Mouse (Mus musculus) hindbrain, embryonic 14.5 days (tissue): Measurements from ENCODE around the gene Rasgef1b. TPM values are rescaled to one million over a fixed set of nuclear protein-coding genes. Genes with fewer than 3 reads are reported as not detected.
A peak's percentile ranks its signal among the peaks of the same experiment; 100 is the strongest.

ENCODE experiments used
- ATAC-seq: fragments of 200-750 bp; cut with Nextera tagmentation; 2 replicates; pipeline ENCODE4 v1.8.0; 2017; ENCODE audit warnings: moderate number of reproducible peaks, mild to moderate bottlenecking, moderate TSS enrichment, moderate library complexity; ENCODE audit not compliant: low FRiP score
- DNase-seq: peaks from one replicate; pipeline ENCODE4 v3.0.0-alpha.2; 2015; ENCODE audit warnings: low spot score
- H3K27ac ChIP-seq: fragments of 300-500 bp; sonication (generic); 2 replicates; pipeline ENCODE4 v1.5.1; 2014; ENCODE audit warnings: mild to moderate bottlenecking, moderate library complexity
- H3K27me3 ChIP-seq: fragments of 300-500 bp; sonication (generic); 2 replicates; pipeline ENCODE4 v1.6.1; 2014; ENCODE audit warnings: mild to moderate bottlenecking, low read length, mixed read lengths; ENCODE audit not compliant: control insufficient read depth, insufficient read depth
- H3K36me3 ChIP-seq: fragments of 300-500 bp; sonication (generic); replicated peaks from 2 replicates; pipeline ENCODE4 v1.6.1; 2014; ENCODE audit not compliant: control insufficient read depth, insufficient read depth
- H3K4me1 ChIP-seq: fragments of 300-500 bp; sonication (generic); replicated peaks from 2 replicates; pipeline ENCODE4 v1.6.1; 2014; ENCODE audit warnings: antibody characterized with exemption, low read length, mixed read lengths; ENCODE audit not compliant: control insufficient read depth, insufficient read depth
- H3K4me2 ChIP-seq: fragments of 300-500 bp; sonication (generic); replicated peaks from 2 replicates; pipeline ENCODE4 v1.6.1; 2014; ENCODE audit warnings: mild to moderate bottlenecking, moderate library complexity
- H3K4me3 ChIP-seq: fragments of 300-500 bp; sonication (generic); replicated peaks from 2 replicates; pipeline ENCODE4 v1.5.1; 2014; ENCODE audit warnings: mild to moderate bottlenecking, low read length
- H3K9ac ChIP-seq: fragments of 300-500 bp; sonication (generic); 2 replicates; pipeline ENCODE4 v1.6.1; 2014
- H3K9me3 ChIP-seq: fragments of 300-500 bp; sonication (generic); 2 replicates; pipeline ENCODE4 v1.6.1; 2016; ENCODE audit warnings: low read length; ENCODE audit not compliant: control insufficient read depth
- WGBS: fragments of 180-500 bp; shearing (Covaris S2); extraction: QIAGEN DNeasy Blood & Tissue Kit; methylation state at CpG from one replicate; pipeline ENCODE4 v1.1.7; 2014; 5-methylcytosine and 5-hydroxymethylcytosine counted together
- polyA plus RNA-seq: library from polyadenylated mRNA; unstranded; fragments of >200 nt; fragmentation: Nextera tagmentation; extraction: Ambion mirVana; gene quantifications from 2 replicates; pipeline ENCODE4 v1.2.1, GENCODE M21; 2014

The Rasgef1b gene
- polyA plus RNA-seq, 1 experiment from 2014 or later, result 51.5 TPM

GRCm38 (mm10) chr5:99599376-99599775 lies 129.5 kb downstream of the Rasgef1b start:
- Histone ChIP-seq H3K4me2 (no peak overlapping the region), H3K36me3 (no peaks in the 10 kb centered on the region), H3K27ac (peak overlapping the region; percentile 3; the same call in 1 of the 2 replicates), H3K9ac (no peak overlapping the region), H3K27me3 (no peaks in the 10 kb centered on the region), H3K9me3 (no peaks in the 10 kb centered on the region), H3K4me3 (no peak overlapping the region), H3K4me1 (peaks cover 24% of the 10 kb centered on the region)
- ATAC-seq (no peak), DNase-seq (no peak)
- WGBS, result 28% methylated on average over 11 of the region's 11 CpGs

DNA sequence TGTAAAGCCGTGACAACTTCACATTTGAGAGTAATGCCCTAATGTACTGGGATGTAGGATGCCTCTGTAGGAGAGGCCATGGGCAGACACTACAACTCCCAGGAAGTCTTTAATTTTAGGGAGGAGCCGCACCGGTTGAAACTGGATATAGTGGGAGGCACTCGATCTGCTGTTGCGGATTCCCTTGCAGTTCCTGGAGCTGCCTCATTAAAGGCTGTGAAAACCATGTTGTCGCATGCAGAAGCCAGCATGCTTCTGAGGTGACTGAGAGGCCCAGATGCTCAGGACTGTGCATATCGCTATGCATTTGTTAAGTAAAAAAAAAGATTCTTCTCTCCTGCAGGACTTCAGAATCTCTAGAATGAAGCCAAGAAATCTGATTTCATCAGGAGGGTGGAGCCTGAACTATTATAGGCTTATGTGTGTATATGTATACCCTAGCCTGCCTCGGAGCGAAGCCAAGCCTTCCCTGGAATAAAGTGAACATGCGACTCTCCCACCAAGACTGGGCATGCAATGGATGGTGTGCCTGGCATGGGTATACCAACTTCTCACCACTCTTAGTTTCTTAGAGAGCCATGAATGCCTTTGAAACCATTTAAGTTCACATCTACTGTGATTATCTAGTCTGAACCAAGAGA lies 130.3 kb downstream of the Rasgef1b start:
- H3K27ac ChIP-seq, result peak overlapping the region; percentile 66
- H3K9ac ChIP-seq, result no peak overlapping the region
- ATAC-seq (peak; percentile 38; the same call in 1 of the 2 replicates), DNase-seq (no peak)
- 53% methylated on average over 10 of the region's 10 CpGs for WGBS
- H3K4me3 ChIP-seq, result no peak overlapping the region
- peaks cover 24% of the 10 kb centered on the region for H3K4me1 ChIP-seq
- no peaks in the 10 kb centered on the region for H3K9me3 ChIP-seq
- no peaks in the 10 kb centered on the region for H3K27me3 ChIP-seq
- no peaks in the 10 kb centered on the region for H3K36me3 ChIP-seq
- no peak overlapping the region for H3K4me2 ChIP-seq

DNA sequence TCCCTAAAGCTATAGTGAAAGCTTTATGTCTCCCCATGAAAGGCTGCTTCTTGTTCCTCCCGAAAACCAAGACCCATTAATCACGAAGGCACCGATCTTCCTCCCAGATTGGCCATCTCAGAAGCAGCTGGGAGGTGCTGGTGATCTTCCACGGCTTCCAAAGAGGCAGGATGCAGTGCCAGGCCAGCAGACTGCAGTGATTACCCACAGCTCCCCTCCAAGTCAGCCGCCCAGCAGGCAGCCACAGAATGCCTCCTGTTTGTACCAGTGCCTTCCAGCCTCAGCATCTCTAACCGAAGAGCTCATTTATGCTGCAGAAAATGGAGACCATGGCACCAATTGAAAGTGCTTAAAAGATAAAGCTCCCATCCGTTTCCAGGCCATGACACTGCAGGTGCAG lies 131.2 kb downstream of the Rasgef1b start:
- no peak overlapping the region for H3K4me3 ChIP-seq
- H3K4me1 ChIP-seq, result peaks cover 24% of the 10 kb centered on the region
- DNase-seq (peak; percentile 46), ATAC-seq (peak; percentile 58; the same call in 1 of the 2 replicates)
- H3K27ac ChIP-seq, result peak overlapping the region; percentile 66
- 34% methylated on average over 7 of the region's 7 CpGs for WGBS
- H3K4me2 ChIP-seq, result no peak overlapping the region
- no peaks in the 10 kb centered on the region for H3K36me3 ChIP-seq
- H3K27me3 ChIP-seq, result no peaks in the 10 kb centered on the region
- H3K9ac ChIP-seq, result no peak overlapping the region
- no peaks in the 10 kb centered on the region for H3K9me3 ChIP-seq

DNA sequence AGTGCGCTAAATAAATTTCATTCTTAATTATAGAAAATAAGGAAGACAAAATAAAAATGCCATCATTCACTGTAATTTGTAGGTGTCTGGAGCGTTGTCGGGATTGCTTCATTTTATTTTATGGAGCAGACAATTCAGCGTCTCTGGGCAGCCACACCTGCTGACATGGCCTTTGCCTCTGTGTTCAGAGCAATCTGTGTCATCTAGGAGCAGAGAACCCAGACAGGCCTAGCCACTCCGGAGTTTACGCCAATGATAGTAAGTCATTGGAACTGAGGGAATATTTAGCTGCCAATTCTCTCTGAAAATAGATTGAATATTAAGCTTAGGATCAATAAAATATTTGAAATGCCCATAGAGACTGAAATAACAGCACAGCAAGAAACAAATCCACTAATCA lies 137.5 kb downstream of the Rasgef1b start:
- WGBS, result 58% methylated on average over 6 of the region's 6 CpGs
- Histone ChIP-seq H3K9me3 (no peaks in the 10 kb centered on the region), H3K27ac (no peak overlapping the region), H3K4me3 (no peak overlapping the region), H3K4me1 (no peaks in the 10 kb centered on the region), H3K27me3 (no peaks in the 10 kb centered on the region), H3K36me3 (no peaks in the 10 kb centered on the region), H3K9ac (no peak overlapping the region), H3K4me2 (no peak overlapping the region)
- ATAC-seq, result no peak
- no peak for DNase-seq

DNA sequence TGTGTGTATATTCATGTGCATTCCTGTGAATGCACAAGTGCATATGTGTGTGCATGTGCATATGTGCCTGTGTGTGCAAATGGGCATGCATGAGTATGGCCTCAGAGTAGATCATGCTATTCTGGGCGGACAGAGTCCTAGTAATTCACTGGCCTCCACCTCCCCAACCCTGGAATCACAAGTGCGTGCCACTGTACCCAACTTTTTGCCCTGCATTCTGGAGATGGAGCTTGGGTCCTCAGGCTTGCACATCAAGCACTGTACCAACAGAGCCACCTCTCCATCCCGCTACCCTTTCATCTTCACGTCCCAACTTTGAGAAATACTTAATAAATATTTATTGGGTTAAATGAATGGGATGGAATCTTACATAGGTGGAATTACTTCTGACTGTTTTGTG lies 138.3 kb downstream of the Rasgef1b start:
- Histone ChIP-seq H3K4me1 (no peaks in the 10 kb centered on the region), H3K9ac (no peak overlapping the region), H3K27me3 (no peaks in the 10 kb centered on the region), H3K4me3 (no peak overlapping the region), H3K4me2 (no peak overlapping the region), H3K36me3 (no peaks in the 10 kb centered on the region), H3K9me3 (no peaks in the 10 kb centered on the region), H3K27ac (no peak overlapping the region)
- no peak for DNase-seq
- no peak for ATAC-seq
- 68% methylated on average over 4 of the region's 4 CpGs for WGBS

GRCm38 (mm10) chr5:99587994-99588393 lies 140.9 kb downstream of the Rasgef1b start:
- Histone ChIP-seq H3K9ac (no peak overlapping the region), H3K4me3 (no peak overlapping the region), H3K4me2 (no peak overlapping the region), H3K36me3 (no peaks in the 10 kb centered on the region), H3K27me3 (no peaks in the 10 kb centered on the region), H3K27ac (no peak overlapping the region), H3K4me1 (no peaks in the 10 kb centered on the region), H3K9me3 (no peaks in the 10 kb centered on the region)
- WGBS, result 88% methylated on average over 5 of the region's 5 CpGs
- ATAC-seq, result no peak
- no peak for DNase-seq

DNA sequence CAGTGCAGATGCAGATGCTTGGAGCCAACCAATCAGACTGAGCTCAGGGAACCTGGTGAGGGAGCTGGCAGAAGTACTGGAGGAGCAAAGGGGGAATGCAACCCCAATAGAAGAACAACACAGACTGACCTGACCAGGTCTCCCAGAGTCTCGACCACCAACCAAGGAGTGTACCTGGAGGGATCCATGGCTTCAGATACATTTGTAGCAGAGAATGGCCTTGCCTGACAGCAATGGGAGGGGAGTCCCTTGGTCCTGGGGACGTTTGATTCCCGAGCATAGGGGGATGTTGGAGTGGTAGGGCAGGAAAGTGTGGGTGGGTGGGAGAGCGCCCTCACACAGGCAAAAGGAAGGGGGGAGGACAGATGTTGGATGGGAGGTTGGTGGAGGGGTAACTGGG lies 141.3 kb downstream of the Rasgef1b start:
- ATAC-seq, result no peak
- H3K4me1 ChIP-seq, result no peaks in the 10 kb centered on the region
- no peak overlapping the region for H3K4me2 ChIP-seq
- H3K27me3 ChIP-seq, result no peaks in the 10 kb centered on the region
- H3K36me3 ChIP-seq, result no peaks in the 10 kb centered on the region
- no peak for DNase-seq
- no peak overlapping the region for H3K4me3 ChIP-seq
- H3K27ac ChIP-seq, result no peak overlapping the region
- WGBS, result 85% methylated on average over 4 of the region's 4 CpGs
- no peaks in the 10 kb centered on the region for H3K9me3 ChIP-seq
- no peak overlapping the region for H3K9ac ChIP-seq

GRCm38 (mm10) chr5:99586287-99586686 lies 142.6 kb downstream of the Rasgef1b start:
- no peak overlapping the region for H3K4me2 ChIP-seq
- H3K36me3 ChIP-seq, result no peaks in the 10 kb centered on the region
- no peaks in the 10 kb centered on the region for H3K9me3 ChIP-seq
- no peak overlapping the region for H3K4me3 ChIP-seq
- WGBS, result 84% methylated on average over 6 of the region's 6 CpGs
- no peak for DNase-seq
- H3K27me3 ChIP-seq, result no peaks in the 10 kb centered on the region
- ATAC-seq, result no peak
- no peak overlapping the region for H3K27ac ChIP-seq
- no peaks in the 10 kb centered on the region for H3K4me1 ChIP-seq
- H3K9ac ChIP-seq, result no peak overlapping the region

- H3K36me3 ChIP-seq, result no peaks in the 10 kb centered on the region
- ATAC-seq (no peak), DNase-seq (no peak)
- no peak overlapping the region for H3K4me3 ChIP-seq
- H3K27me3 ChIP-seq, result no peaks in the 10 kb centered on the region
- H3K4me1 ChIP-seq, result no peaks in the 10 kb centered on the region
- 78% methylated on average over 5 of the region's 5 CpGs for WGBS
- no peak overlapping the region for H3K4me2 ChIP-seq
- no peak overlapping the region for H3K27ac ChIP-seq
- H3K9ac ChIP-seq, result no peak overlapping the region
- no peaks in the 10 kb centered on the region for H3K9me3 ChIP-seq
These were observed 143.5 kb downstream of the Rasgef1b start for GRCm38 (mm10) chr5:99585166-99585898.
